Mouse (Mus musculus) limb, embryonic 11.5 days (tissue): Measurements from ENCODE around the gene Dhx34. TPM values are rescaled to one million over a fixed set of nuclear protein-coding genes. Genes with fewer than 3 reads are reported as not detected.

Experiments used
- ATAC-seq: fragments of 200-750 bp; cut with Nextera tagmentation; 2 replicates; pipeline ENCODE4 v1.8.0; 2017; ENCODE audit warnings: low read depth; ENCODE audit not compliant: insufficient number of reproducible peaks, low FRiP score, low TSS enrichment
- DNase-seq: peaks from one replicate; pipeline ENCODE4 v3.0.0-alpha.2; 2015; ENCODE audit warnings: low spot score
- H3K27ac ChIP-seq: fragments of 300-500 bp; sonication (generic); replicated peaks from 2 replicates; pipeline ENCODE4 v1.5.1; 2014; ENCODE audit warnings: low read depth, mild to moderate bottlenecking, low read length
- H3K27me3 ChIP-seq: fragments of 300-500 bp; sonication (generic); 2 replicates; pipeline ENCODE4 v1.6.1; 2014; ENCODE audit warnings: mild to moderate bottlenecking, low read length, mixed read lengths; ENCODE audit not compliant: control insufficient read depth, insufficient read depth
- H3K36me3 ChIP-seq: fragments of 300-500 bp; sonication (generic); 2 replicates; pipeline ENCODE4 v1.6.1; 2014; ENCODE audit warnings: mild to moderate bottlenecking, low read length, moderate library complexity, mixed read lengths; ENCODE audit not compliant: control insufficient read depth, insufficient read depth
- H3K4me1 ChIP-seq: fragments of 300-500 bp; sonication (generic); 2 replicates; pipeline ENCODE4 v1.6.1; 2014; ENCODE audit warnings: low read length, mixed read lengths; ENCODE audit not compliant: control insufficient read depth, insufficient read depth
- H3K4me2 ChIP-seq: fragments of 300-500 bp; sonication (generic); 2 replicates; pipeline ENCODE4 v1.6.1; 2014; ENCODE audit warnings: low read depth, mild to moderate bottlenecking, moderate library complexity; ENCODE audit not compliant: severe bottlenecking
- H3K4me3 ChIP-seq: fragments of 300-500 bp; sonication (generic); 2 replicates; pipeline ENCODE4 v1.5.1; 2014; ENCODE audit warnings: low read depth, low read length
- H3K9ac ChIP-seq: fragments of 300-500 bp; sonication (generic); 2 replicates; pipeline ENCODE4 v1.6.1; 2014; ENCODE audit warnings: mild to moderate bottlenecking, low read length
- H3K9me3 ChIP-seq: fragments of 300-500 bp; sonication (generic); 2 replicates; pipeline ENCODE4 v1.6.1; 2016; ENCODE audit warnings: low read length; ENCODE audit not compliant: control insufficient read depth
- WGBS: fragments of 180-500 bp; shearing (Covaris S2); extraction: QIAGEN DNeasy Blood & Tissue Kit; methylation state at CpG from one replicate; pipeline ENCODE4 v1.1.7; 2014; 5-methylcytosine and 5-hydroxymethylcytosine counted together
- polyA plus RNA-seq: library from polyadenylated mRNA; unstranded; fragments of >200 nt; fragmentation: Nextera tagmentation; extraction: Ambion mirVana; gene quantifications from 2 replicates; pipeline ENCODE4 v1.2.1, GENCODE M21; 2014

Gene Dhx34
- polyA plus RNA-seq, 1 experiment from 2014 or later, result 8.5 TPM

DNA sequence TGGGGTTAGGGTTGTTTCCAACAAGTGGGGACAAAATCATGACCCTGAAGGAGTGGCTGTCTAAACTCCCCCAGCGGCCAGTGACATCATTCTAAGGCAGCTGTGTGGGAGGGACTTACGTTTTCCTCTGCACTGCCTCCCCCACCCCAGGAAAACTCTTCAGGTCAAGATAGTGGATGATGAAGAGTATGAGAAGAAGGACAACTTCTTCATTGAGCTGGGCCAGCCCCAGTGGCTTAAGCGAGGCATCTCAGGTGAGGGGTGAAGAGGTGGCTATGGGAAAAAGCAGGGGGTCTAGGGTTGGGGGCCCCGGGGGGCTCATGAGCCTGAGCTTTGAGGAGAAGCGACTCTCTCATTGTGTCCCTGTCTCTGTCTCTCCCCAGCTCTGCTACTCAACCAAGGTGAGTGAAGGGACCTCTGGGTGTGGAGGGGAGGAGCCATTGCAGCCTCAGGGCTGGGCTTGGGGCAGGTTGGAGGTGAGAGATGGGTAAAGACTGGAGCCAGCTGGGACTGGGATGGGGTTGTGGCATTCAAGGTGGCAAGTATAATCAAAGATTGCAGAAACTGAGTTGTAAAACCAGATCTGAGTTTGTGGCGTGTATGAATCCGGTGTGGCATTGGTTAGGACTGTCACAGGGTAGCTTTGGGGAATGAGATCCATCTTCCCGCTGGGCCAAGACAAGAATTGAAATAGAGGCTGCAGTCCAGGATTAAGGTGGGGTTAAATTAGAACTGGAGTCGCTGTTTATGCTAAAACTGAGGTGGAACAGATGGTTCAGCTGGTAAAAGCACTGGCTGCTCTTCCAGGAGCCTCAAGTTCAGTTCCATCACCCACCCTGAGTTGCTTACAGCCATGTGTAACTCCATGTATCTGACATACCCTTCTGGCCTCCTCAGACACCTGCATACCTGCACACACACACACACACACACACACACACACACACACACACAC is 71.4 kb downstream of the Dhx34 start:
- H3K4me3 ChIP-seq, result no peak overlapping the region
- no peak overlapping the region for H3K4me2 ChIP-seq
- peaks cover 8% of the 10 kb centered on the region for H3K27me3 ChIP-seq
- no peak overlapping the region for H3K27ac ChIP-seq
- no peaks in the 10 kb centered on the region for H3K36me3 ChIP-seq
- no peak overlapping the region for H3K9ac ChIP-seq
- DNase-seq, result no peak
- ATAC-seq, result no peak
- 72% methylated on average over 9 of the region's 9 CpGs for WGBS
- H3K9me3 ChIP-seq, result no peaks in the 10 kb centered on the region
- H3K4me1 ChIP-seq, result no peaks in the 10 kb centered on the region

GRCm38 (mm10) chr7:16149241-16149640 is 72.6 kb downstream of the Dhx34 start:
- no peaks in the 10 kb centered on the region for H3K4me1 ChIP-seq
- H3K4me2 ChIP-seq, result no peak overlapping the region
- WGBS, result 68% methylated on average over 5 of the region's 5 CpGs
- peaks cover 8% of the 10 kb centered on the region for H3K27me3 ChIP-seq
- H3K4me3 ChIP-seq, result no peak overlapping the region
- H3K9ac ChIP-seq, result no peak overlapping the region
- DNase-seq (no peak), ATAC-seq (no peak)
- no peaks in the 10 kb centered on the region for H3K36me3 ChIP-seq
- no peak overlapping the region for H3K27ac ChIP-seq
- H3K9me3 ChIP-seq, result no peaks in the 10 kb centered on the region

- Histone ChIP-seq H3K27ac (no peak overlapping the region), H3K4me2 (no peak overlapping the region), H3K9ac (no peak overlapping the region), H3K9me3 (no peaks in the 10 kb centered on the region), H3K4me1 (no peaks in the 10 kb centered on the region), H3K36me3 (no peaks in the 10 kb centered on the region), H3K27me3 (peaks cover 8% of the 10 kb centered on the region), H3K4me3 (no peak overlapping the region)
- DNase-seq (peak; percentile 86), ATAC-seq (no peak)
- WGBS, result 12% methylated on average over 15 of the region's 15 CpGs
These were observed 74.2 kb downstream of the Dhx34 start for GRCm38 (mm10) chr7:16147643-16148042.

Other genes starting within 250 kb of the Dhx34 start
- gene Bicra, start 174.1 kb downstream of the Dhx34 start, polyA plus RNA-seq, result 9.3 and 10.1 TPM in 2 replicates
- not detected in 2 replicates for gene Zfp541, start 160.2 kb downstream of the Dhx34 start, polyA plus RNA-seq
- 182 and 203 TPM in 2 replicates for gene Napa, start 123.6 kb downstream of the Dhx34 start, polyA plus RNA-seq
- gene Kptn, start 102.1 kb downstream of the Dhx34 start, polyA plus RNA-seq, result 22.5 and 23.5 TPM in 2 replicates
- 0.10 and 0.12 TPM in 2 replicates for gene Slc8a2, start 92.2 kb downstream of the Dhx34 start, polyA plus RNA-seq
- gene Meis3, start 46.9 kb downstream of the Dhx34 start, polyA plus RNA-seq, result 9.6 TPM in 2 replicates
- 0.07 TPM in 1 of 2 replicates, not detected in the other for gene C5ar2, start 22.1 kb upstream of the Dhx34 start, polyA plus RNA-seq
- 0.38 and 0.55 TPM in 2 replicates for gene C5ar1, start 37.5 kb upstream of the Dhx34 start, polyA plus RNA-seq
- gene Inafm1, start 51.6 kb upstream of the Dhx34 start, polyA plus RNA-seq, result 7.9 and 9.6 TPM in 2 replicates
- gene Ccdc9, start 64.8 kb upstream of the Dhx34 start, polyA plus RNA-seq, result 20.2 and 23.8 TPM in 2 replicates
- gene Bbc3, start 86.4 kb upstream of the Dhx34 start, polyA plus RNA-seq, result 5.0 and 6.8 TPM in 2 replicates
- 434 and 441 TPM in 2 replicates for gene Sae1, start 165.8 kb upstream of the Dhx34 start, polyA plus RNA-seq
- 18.6 and 20.0 TPM in 2 replicates for gene Zc3h4, start 178.9 kb upstream of the Dhx34 start, polyA plus RNA-seq
- gene Tmem160, start 230.7 kb upstream of the Dhx34 start, polyA plus RNA-seq, result 62.0 and 71.4 TPM in 2 replicates